Mouse (Mus musculus) cerebellum, adult 11 months (tissue): ENCODE measurements around the gene Sqstm1.

Source experiments
- DNase-seq: peaks from one replicate; pipeline ENCODE4 v3.0.0; 2022

Gene Sqstm1

DNA sequence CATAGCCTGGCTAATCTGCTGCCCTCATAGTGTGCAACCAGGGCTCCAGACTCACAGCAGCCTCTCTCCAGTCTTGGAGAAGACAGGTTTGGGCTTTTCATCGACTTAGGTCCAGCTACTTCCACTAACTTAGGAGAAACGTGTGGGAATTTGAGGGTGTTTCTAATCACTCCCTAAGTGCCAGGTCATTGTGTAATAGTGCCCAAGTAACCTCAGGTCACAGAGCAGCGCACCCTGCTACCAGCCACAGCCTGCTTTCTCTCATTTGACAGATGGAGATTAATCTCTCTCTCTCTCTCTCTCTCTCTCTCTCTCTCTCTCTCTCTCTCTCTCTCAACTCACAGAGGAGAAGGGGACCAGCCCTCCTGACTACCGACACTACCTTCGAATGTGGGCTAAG is 42.3 kb downstream of the Sqstm1 start:
- no peak for DNase-seq

GRCm38 (mm10) chr11:50162338-50163050 is 48.1 kb downstream of the Sqstm1 start:
- DNase-seq = no peak

GRCm38 (mm10) chr11:50161578-50162304 is 48.9 kb downstream of the Sqstm1 start:
- DNase-seq = peak; percentile 43

DNA sequence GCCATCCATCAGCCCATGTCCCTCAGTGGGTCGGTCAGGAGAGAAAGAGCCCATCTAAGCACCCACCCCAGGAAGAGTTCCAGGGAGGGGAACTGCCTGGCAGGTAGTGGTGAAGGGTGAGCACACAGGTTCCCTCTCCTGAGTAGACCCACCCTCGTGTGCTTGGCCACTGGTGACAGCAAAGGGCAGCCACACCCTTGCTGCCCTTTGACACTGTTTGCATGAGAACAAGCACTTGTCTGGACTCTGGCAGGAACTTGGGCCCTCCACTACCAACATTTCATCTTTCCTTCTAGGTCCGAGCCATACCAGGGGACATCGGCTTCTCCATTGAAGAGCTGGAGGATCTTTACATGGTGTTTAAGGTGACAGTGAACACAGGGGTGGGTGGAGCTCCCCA is 51.3 kb downstream of the Sqstm1 start:
- no peak for DNase-seq

DNA sequence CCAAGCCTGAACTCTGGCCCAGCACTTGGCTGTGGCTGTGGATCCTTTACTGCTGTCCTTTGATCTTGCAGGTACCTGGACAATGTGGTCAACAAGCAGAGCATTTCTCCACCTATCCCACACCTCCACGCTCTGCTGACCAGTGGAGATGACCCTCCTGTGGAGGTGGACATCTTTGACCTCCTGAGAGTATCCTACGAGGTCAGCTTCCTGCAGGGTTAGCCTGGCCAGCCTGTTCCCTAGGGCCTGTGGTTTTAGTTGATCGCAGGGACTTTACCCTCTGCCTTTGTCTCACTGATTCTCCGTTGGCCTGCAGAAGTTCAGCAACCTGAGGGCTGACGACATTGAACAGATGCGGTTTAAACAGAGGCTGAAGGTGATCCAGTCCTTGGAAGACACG is 52.3 kb downstream of the Sqstm1 start:
- DNase-seq = no peak

GRCm38 (mm10) chr11:50156725-50157258 is 53.8 kb downstream of the Sqstm1 start:
- DNase-seq = no peak

DNA sequence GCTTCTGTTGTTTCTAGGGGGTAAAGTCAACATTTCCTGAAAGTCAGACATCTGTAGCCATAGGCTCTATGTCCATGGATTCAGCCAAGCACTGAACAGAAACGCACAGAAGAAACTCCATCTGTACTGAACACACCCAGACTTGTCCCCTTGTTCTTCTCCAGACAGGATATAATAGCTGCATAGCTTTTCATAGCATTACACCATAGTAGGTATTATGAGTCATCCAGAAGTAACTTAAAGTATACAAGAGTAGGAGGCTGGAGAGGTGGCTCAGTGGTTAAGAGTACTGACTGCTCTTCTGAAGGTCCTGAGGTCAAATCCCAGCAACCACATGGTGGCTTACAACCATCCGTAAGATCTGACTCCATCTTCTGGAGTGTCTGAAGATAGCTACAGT is 54.8 kb downstream of the Sqstm1 start:
- DNase-seq = no peak

- no peak for DNase-seq
Observed at GRCm38 (mm10) chr11:50154777-50155520, 55.7 kb downstream of the Sqstm1 start.

DNA sequence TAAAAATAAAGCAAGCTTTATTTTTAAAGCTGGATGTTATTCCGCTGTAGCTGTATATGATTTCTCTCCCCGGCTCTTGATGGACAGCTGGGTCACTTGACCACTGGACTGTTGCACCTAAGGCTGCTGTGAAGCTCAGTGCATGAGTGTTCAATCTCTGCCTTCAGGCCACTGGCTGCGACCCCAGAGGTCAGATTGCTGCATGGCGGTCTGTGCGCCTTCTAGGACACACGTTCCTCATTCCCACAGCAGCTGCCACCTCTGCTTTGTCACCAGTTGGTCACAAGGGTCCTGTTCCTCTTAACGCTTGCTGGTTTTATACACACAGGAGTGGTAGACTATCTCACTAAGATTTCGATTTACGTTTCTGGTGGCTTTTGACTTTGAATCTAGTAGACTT is 56.5 kb downstream of the Sqstm1 start:
- DNase-seq = no peak

DNA sequence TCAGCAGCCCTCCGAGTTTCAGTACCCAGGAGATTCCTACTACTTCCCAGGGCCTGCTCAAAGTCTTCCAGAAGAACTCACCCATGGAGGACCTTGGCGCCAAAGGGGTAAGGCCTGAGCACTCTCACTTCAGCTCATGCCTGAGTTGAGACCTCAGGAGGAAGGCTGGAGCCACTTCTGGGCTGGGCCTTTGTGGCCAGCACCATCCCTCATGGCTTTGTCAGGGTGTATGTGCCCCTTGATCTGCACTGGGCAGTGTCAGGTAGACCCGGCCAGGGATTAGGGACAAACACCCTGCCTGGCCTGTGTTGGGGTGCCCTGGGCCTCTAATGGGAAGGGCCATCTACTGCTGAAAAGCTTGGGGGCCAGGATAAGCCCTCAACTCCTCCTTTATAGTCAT is 59.3 kb downstream of the Sqstm1 start:
- no peak for DNase-seq

- DNase-seq = no peak
Observed at GRCm38 (mm10) chr11:50149603-50150150, 61.0 kb downstream of the Sqstm1 start.
